7 mouse cellular contexts compared by ENCODE assay signal in the genomic region with DNA sequence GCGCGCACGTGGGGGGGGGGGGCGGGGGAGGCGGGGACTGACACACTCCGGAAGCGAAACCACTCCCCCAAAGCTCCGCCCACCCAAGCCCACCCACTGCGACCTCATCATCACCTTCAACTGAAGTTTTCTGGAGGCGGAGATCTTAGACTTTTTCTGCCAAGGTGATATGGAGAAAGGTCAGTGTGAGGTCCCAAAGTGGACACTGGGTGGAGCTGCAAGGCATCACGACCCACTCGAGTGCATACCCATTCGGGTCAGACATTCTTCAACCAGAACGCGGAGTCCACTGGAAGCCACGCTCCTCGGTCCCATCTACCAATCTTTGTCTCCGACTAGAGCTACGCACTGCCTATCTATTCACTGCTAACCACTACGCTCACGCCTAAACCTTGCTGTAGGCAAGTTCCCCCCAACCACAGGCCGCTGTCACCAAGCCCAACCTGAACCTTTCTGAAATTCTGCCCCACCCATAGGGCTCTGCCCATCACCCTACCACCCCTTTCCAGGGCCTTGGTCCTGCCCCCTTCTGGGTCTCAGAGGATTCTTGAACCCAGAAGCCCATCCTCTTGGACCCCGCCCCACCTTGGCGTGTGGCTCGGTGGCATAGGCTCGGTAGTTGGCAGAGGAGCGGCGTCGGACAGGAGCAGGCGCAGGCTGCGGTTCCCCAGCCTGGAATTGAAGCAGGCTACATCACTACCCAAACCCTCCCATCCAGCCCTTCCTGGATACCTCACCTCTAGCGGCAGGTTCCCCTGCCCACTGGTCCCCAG. TPM values are rescaled to one million over a fixed set of nuclear protein-coding genes. Genes with fewer than 3 reads are reported as not detected.
DNase-seq lines count a peak whose midpoint lies in the region; ATAC-seq lines count a peak whose summit lies in the region.

No protein-coding gene starts in this region.

- peak overlapping the region; percentile 57 for H3K4me2 ChIP-seq in embryonic facial prominence, embryonic 13.5 days
- H3K4me2 ChIP-seq in hindbrain, embryonic 14.5 days (replicated peaks), result peak overlapping the region; percentile 43
- peak overlapping the region; percentile 42 for H3K4me2 ChIP-seq in midbrain, embryonic 15.5 days

- H3K4me3 ChIP-seq in embryonic facial prominence, embryonic 13.5 days, result peak overlapping the region; percentile 28
- H3K4me3 ChIP-seq in hindbrain, embryonic 14.5 days (replicated peaks; ENCODE audit: low read length), result 0 out of 2 replicates have a peak overlapping the region, but pooled peaks have one; percentile 2
- H3K4me3 ChIP-seq in midbrain, embryonic 15.5 days, result peak overlapping the region; percentile 19

- no peaks in the 10 kb centered on the region for H3K9me3 ChIP-seq in embryonic facial prominence, embryonic 13.5 days
- no peaks in the 10 kb centered on the region for H3K9me3 ChIP-seq in hindbrain, embryonic 14.5 days (ENCODE audit: control insufficient read depth, low read length)
- H3K9me3 ChIP-seq in midbrain, embryonic 15.5 days, result no peaks in the 10 kb centered on the region

- ATAC-seq in embryonic facial prominence, embryonic 13.5 days (ENCODE audit: insufficient number of reproducible peaks, insufficient read depth, low FRiP score, low TSS enrichment, low read depth), result no peak; the same call in 1 of the 2 replicates
- no peak for ATAC-seq in hindbrain, embryonic 14.5 days (ENCODE audit: low FRiP score)
- ATAC-seq in midbrain, embryonic 15.5 days (replicated peaks), result no peak

- peaks cover 11% of the 10 kb centered on the region; the same call in 1 of the 2 replicates for H3K27me3 ChIP-seq in embryonic facial prominence, embryonic 13.5 days
- H3K27me3 ChIP-seq in hindbrain, embryonic 14.5 days (ENCODE audit: control insufficient read depth, insufficient read depth, low read length), result peaks cover 3% of the 10 kb centered on the region; the same call in 1 of the 2 replicates
- peaks cover 11% of the 10 kb centered on the region; the same call in 1 of the 2 replicates for H3K27me3 ChIP-seq in midbrain, embryonic 15.5 days (replicated peaks)

- peaks cover 16% of the 10 kb centered on the region for H3K4me1 ChIP-seq in embryonic facial prominence, embryonic 13.5 days
- no peaks in the 10 kb centered on the region for H3K4me1 ChIP-seq in hindbrain, embryonic 14.5 days (replicated peaks; ENCODE audit: control insufficient read depth, insufficient read depth, low read length)
- H3K4me1 ChIP-seq in midbrain, embryonic 15.5 days, result peaks cover 8% of the 10 kb centered on the region

- WGBS in embryonic facial prominence, embryonic 13.5 days, result 33% methylated on average over 31 of the region's 32 CpGs
- WGBS in hindbrain, embryonic 14.5 days, result 39% methylated on average over 32 of the region's 32 CpGs
- WGBS in midbrain, embryonic 15.5 days, result 35% methylated on average over 31 of the region's 32 CpGs

- H3K36me3 ChIP-seq in embryonic facial prominence, embryonic 13.5 days, result no peaks in the 10 kb centered on the region
- no peaks in the 10 kb centered on the region for H3K36me3 ChIP-seq in hindbrain, embryonic 14.5 days (replicated peaks; ENCODE audit: control insufficient read depth, insufficient read depth)
- H3K36me3 ChIP-seq in midbrain, embryonic 15.5 days (replicated peaks), result no peaks in the 10 kb centered on the region

- H3K9ac ChIP-seq in embryonic facial prominence, embryonic 13.5 days, result peak overlapping the region; percentile 61; the same call in 1 of the 2 replicates
- H3K9ac ChIP-seq in hindbrain, embryonic 14.5 days, result peak overlapping the region; percentile 29
- H3K9ac ChIP-seq in midbrain, embryonic 15.5 days, result no peak overlapping the region

- peak; percentile 73 for DNase-seq in ZHBTc4 (ENCODE audit: low read depth, low spot score)
- DNase-seq in hindbrain, embryonic 14.5 days (ENCODE audit: low spot score), result no peak
- no peak for DNase-seq in left cerebral cortex, postnatal 4 days
- DNase-seq in spleen, postnatal 14 days (ENCODE audit: low spot score in 2 of 2), result no peak
- DNase-seq in gastrocnemius, adult 18-20 months (ENCODE audit: low spot score), result no peak

- intact Hi-C loops in left cerebral cortex, postnatal 4 days (cut with DNase I), result no loop called here

- H3K27ac ChIP-seq in embryonic facial prominence, embryonic 13.5 days, result no peak overlapping the region
- H3K27ac ChIP-seq in hindbrain, embryonic 14.5 days, result no peak overlapping the region
- no peak overlapping the region for H3K27ac ChIP-seq in midbrain, embryonic 15.5 days

RNA-seq across cellular contexts. Expression of a gene that starts 2.6 kb away (rescaled TPM):
- polyA plus RNA-seq in embryonic facial prominence, embryonic 13.5 days (2015; fragmentation: Nextera tagmentation; extraction: Ambion mirVana), result 4.7 and 11.8 TPM in 2 replicates
- 0.36 and 0.46 TPM in 2 replicates for polyA plus RNA-seq in hindbrain, embryonic 14.5 days (2014; fragmentation: Nextera tagmentation; extraction: Ambion mirVana)
- polyA plus RNA-seq in midbrain, embryonic 15.5 days (2015; fragmentation: Nextera tagmentation; extraction: Ambion mirVana), result 1.4 and 3.5 TPM in 2 replicates
- total RNA-seq in left cerebral cortex, postnatal 4 days (2021), result 1 to 10 TPM; 1.8 to 2.0 TPM
- total RNA-seq in gastrocnemius, adult 18-20 months (2021), result not detected

RNA-seq across cellular contexts. Expression of a gene that starts 5.2 kb away (rescaled TPM):
- polyA plus RNA-seq in embryonic facial prominence, embryonic 13.5 days (2015; fragmentation: Nextera tagmentation; extraction: Ambion mirVana), result 57.6 and 63.3 TPM in 2 replicates
- 1.8 and 3.9 TPM in 2 replicates for polyA plus RNA-seq in hindbrain, embryonic 14.5 days (2014; fragmentation: Nextera tagmentation; extraction: Ambion mirVana)
- polyA plus RNA-seq in midbrain, embryonic 15.5 days (2015; fragmentation: Nextera tagmentation; extraction: Ambion mirVana), result 4.1 and 4.3 TPM in 2 replicates
- 1 to 10 TPM in 1 of 2 experiments, under 1 TPM in 1; 0.89 to 1.0 TPM for total RNA-seq in left cerebral cortex, postnatal 4 days (2021)
- total RNA-seq in gastrocnemius, adult 18-20 months (2021), result 100 to 1,000 TPM; 656 to 752 TPM

RNA-seq across cellular contexts. Expression of a gene that starts 10.8 kb away (rescaled TPM):
- 1.4 and 2.4 TPM in 2 replicates for polyA plus RNA-seq in embryonic facial prominence, embryonic 13.5 days (2015; fragmentation: Nextera tagmentation; extraction: Ambion mirVana)
- 1.0 and 1.5 TPM in 2 replicates for polyA plus RNA-seq in hindbrain, embryonic 14.5 days (2014; fragmentation: Nextera tagmentation; extraction: Ambion mirVana)
- 2.3 and 2.8 TPM in 2 replicates for polyA plus RNA-seq in midbrain, embryonic 15.5 days (2015; fragmentation: Nextera tagmentation; extraction: Ambion mirVana)
- under 1 TPM; 0.50 to 0.77 TPM for total RNA-seq in left cerebral cortex, postnatal 4 days (2021)
- total RNA-seq in gastrocnemius, adult 18-20 months (2021), result not detected

RNA-seq across cellular contexts. Expression of a gene that starts 19.9 kb away (rescaled TPM):
- 45.9 and 48.2 TPM in 2 replicates for polyA plus RNA-seq in embryonic facial prominence, embryonic 13.5 days (2015; fragmentation: Nextera tagmentation; extraction: Ambion mirVana)
- 50.1 and 54.7 TPM in 2 replicates for polyA plus RNA-seq in hindbrain, embryonic 14.5 days (2014; fragmentation: Nextera tagmentation; extraction: Ambion mirVana)
- 50.3 and 51.3 TPM in 2 replicates for polyA plus RNA-seq in midbrain, embryonic 15.5 days (2015; fragmentation: Nextera tagmentation; extraction: Ambion mirVana)
- total RNA-seq in left cerebral cortex, postnatal 4 days (2021), result 100 to 1,000 TPM; 123 to 135 TPM
- total RNA-seq in gastrocnemius, adult 18-20 months (2021), result 10 to 100 TPM; 15.5 to 19.0 TPM

RNA-seq across cellular contexts. Expression of a gene that starts 25.9 kb away (rescaled TPM):
- polyA plus RNA-seq in embryonic facial prominence, embryonic 13.5 days (2015; fragmentation: Nextera tagmentation; extraction: Ambion mirVana), result 8.3 and 9.1 TPM in 2 replicates
- polyA plus RNA-seq in hindbrain, embryonic 14.5 days (2014; fragmentation: Nextera tagmentation; extraction: Ambion mirVana), result 77.0 and 90.9 TPM in 2 replicates
- 155 and 162 TPM in 2 replicates for polyA plus RNA-seq in midbrain, embryonic 15.5 days (2015; fragmentation: Nextera tagmentation; extraction: Ambion mirVana)
- 100 to 1,000 TPM; 205 to 208 TPM for total RNA-seq in left cerebral cortex, postnatal 4 days (2021)
- total RNA-seq in gastrocnemius, adult 18-20 months (2021), result not detected

Comparison
In these comparisons a context has a peak if more than half of its experiments do, and no peak if none do; other contexts are left out.
1. RNA of a gene that starts 5.2 kb away (polyA plus RNA-seq): 57.6 to 63.3 TPM in embryonic facial prominence, embryonic 13.5 days; 4.1 to 4.3 TPM in midbrain, embryonic 15.5 days and 1.8 to 3.9 TPM in hindbrain, embryonic 14.5 days; every median in the first group is over 10 times any median in the second.
2. Peak in every context shown above with its lines, with median percentiles within 50 percentile points of each other: H3K4me2 ChIP-seq and H3K4me3 ChIP-seq.